Mouse (Mus musculus): ENCODE results near the gene Pik3r1.

GRCm38 (mm10) chr13:101746012-101746595 lies 21.9 kb downstream of the Pik3r1 start:
- TF ChIP-seq CTCF (IDR thresholded peaks at IDR 0.05; ENCODE audit: borderline replicate concordance, control insufficient read depth, extremely low read depth, insufficient read depth, low read length, poor library complexity), result no peak
- no peak for TF ChIP-seq POLR2A (IDR thresholded peaks at IDR 0.05; ENCODE audit: control insufficient read depth, extremely low read depth, insufficient read depth, low read length, poor library complexity)

Data from thymus, adult 2 months (tissue).